Mouse (Mus musculus) C2C12 (cell line): ENCODE results near the gene Zfp595.
"Not testable (repeated sequence)": the region's sequence is repeated elsewhere in the genome, so short reads cannot be mapped to it uniquely, and the experiment has no call there.

Source experiments
- CEBPB ChIP-seq: IDR thresholded peaks from one replicate; pipeline ENCODE4 v1.6.1; 2011; ENCODE audit warnings: low read depth, mild to moderate bottlenecking, control low read depth, moderate library complexity
- CTCF ChIP-seq: IDR thresholded peaks from one replicate; pipeline ENCODE4 v1.5.1; 2011; ENCODE audit not compliant: control insufficient read depth, insufficient read depth, insufficient read length
- MAX ChIP-seq: IDR thresholded peaks from one replicate; pipeline ENCODE4 v1.6.1; 2011; ENCODE audit warnings: mild to moderate bottlenecking, control low read depth
- MYOD1 ChIP-seq: IDR thresholded peaks from one replicate; pipeline ENCODE4 v1.6.1; 2011; ENCODE audit warnings: low read depth; ENCODE audit not compliant: control insufficient read depth, insufficient read length
- MYOG ChIP-seq: IDR thresholded peaks from one replicate; pipeline ENCODE4 v1.6.1; 2011; ENCODE audit not compliant: control insufficient read depth, insufficient read length; ENCODE audit errors: extremely low read depth
- USF1 ChIP-seq: IDR thresholded peaks from one replicate; pipeline ENCODE4 v1.6.1; 2011; ENCODE audit warnings: low read depth, mild to moderate bottlenecking, control low read depth, moderate library complexity

DNA sequence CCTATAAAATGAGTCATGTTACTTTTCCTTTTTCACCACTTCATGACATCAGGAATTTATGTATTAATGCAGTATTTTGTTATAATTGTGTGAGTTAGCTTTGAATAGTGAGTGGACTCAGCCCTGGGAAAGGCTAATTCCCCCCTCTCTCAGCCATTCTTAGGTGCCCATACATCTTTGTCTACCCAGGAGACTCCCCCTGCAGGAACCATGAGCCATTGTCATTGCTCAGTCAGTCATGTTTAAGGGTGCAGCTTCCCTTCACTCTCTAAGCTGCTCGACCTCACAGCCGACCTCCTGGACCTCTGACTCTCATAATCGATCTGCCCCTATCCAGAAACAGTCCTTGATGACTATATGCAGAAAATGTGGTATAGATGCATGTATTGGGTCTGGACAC, 43.9 kb upstream of the Zfp595 start:
- not testable (repeated sequence) for TF ChIP-seq USF1, MYOG, CTCF, CEBPB, MYOD1, MAX
